Mouse (Mus musculus) yolk sac, embryonic 10.5 days (tissue): ENCODE data around the gene Milr1.

Source experiments
- DNase-seq: peaks from one replicate; pipeline ENCODE4 v3.0.0-alpha.2; 2017; ENCODE audit warnings: low spot score

The Milr1 gene

DNA sequence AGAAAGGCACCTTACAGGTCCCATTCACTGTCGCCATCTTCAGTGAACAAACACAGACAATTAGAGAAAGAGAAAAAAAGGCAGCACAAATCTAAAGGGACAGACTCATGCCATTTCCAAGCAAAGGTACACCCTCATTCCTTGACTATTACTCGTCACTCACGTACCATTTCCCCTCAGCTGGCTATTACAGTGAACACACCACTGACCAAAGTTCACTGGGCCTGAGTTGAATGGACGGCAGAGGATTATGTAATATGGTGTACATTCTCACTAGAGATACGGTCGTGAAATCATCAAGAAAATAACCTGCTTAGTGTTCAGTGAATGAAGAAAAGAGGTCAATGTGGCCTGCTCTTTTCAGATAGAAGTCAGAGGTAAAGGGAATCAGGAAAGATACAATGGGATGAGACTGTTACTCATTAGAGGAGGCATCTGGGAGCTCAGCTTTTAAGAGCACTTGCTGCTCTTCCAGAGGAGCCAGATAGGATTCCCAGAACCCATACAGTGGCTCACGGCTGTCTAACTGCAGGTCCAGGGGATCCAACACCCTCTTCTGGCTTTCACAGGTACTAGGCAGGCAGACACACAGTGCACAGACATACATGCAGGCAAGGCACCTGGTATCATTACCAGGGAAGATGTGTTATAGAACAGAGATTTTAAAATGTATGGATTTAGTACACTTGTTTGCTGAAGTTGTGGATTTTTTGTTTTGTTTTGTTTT lies 61.5 kb downstream of the Milr1 start:
- DNase-seq = no peak

DNA sequence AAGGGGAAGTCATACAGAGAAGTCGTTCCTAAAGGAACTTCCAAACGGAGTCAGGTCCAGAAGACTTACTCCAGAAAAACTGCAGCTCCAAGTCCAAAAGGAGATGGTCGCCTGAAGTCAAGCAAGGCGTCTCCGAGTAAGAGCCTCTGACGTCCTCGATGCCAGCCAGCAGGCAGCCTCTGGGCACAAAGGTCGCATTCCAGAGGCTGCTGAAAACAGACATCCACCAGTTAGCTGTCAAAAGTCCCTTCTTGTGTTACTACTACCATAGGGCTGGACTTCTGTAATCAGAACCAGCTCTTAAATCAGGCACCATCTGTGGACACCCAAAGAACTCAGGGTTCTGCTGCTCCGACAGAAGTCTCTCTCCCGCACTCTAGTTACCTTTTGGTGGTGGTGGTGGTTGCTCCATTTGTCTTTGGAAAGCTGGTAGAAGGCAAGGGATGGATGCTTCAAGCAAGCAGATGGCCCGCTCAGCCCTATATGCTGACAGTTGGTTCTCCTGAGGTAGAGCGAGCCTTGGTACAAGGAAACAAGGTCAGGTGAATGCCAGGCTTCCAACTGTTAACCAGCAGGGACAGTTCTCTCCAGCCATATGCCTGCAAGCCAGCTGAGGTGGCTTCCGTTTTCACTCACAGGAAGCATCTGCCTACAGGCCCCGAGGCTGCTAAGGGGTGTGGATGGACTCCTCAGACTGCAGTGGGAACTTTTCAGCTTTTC lies 63.7 kb downstream of the Milr1 start:
- no peak for DNase-seq

DNA sequence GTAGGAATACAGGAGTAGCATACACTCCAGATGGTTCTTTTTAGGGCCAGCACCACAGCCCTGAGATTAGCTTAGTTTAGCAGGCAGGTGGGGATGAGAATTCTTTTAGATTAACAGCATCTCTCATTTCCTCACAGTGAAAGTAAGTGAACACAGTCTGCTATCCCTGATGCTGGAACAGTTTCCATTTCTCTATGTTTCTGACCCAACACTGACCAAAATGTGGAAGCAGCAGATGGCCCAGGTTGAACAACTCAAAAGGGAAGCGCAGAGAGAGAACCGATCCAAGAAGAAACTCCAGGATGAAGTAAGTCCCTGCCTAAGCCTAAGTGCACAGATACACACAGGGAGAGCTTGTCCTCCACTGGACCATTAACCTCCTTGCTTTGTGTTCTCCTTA lies 64.3 kb downstream of the Milr1 start:
- DNase-seq = no peak

DNA sequence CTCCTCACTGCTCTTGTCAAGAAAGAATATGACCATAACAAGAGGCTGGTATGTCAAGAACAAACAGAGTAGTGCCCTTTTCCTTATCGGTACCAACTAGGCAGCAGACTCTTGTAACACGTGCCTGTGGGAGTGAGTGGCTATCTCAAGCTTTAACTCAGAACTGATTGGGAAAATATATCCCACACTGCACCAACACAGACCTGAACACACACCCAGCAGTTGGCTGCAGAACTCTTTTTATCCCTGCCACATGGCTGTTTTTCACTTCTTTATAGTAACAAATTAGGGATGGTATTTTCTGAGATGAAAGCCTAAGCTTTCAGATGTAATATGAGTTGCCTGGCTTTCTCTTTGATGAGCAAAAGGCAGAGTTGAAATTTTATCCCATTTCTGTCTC lies 64.7 kb downstream of the Milr1 start:
- DNase-seq = no peak

DNA sequence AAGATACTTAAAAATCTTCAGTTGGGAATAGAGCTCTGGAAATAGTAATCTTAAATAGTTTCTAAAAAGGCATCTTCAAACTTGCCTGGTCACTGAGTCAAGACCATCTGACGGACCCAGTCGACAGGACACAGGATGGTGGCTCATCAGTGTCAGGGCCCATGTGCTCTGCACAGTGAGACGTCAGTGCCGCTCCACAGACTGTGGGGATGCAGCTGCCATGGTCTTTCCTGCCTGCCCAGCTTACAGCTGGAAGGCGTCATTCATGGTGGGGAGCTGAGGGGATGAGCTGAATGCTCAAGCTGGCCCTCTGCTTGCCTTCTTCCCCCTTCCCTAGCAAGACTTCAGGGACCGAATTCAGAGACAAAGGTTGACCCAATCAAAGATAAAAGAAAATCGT lies 65.3 kb downstream of the Milr1 start:
- DNase-seq = no peak

DNA sequence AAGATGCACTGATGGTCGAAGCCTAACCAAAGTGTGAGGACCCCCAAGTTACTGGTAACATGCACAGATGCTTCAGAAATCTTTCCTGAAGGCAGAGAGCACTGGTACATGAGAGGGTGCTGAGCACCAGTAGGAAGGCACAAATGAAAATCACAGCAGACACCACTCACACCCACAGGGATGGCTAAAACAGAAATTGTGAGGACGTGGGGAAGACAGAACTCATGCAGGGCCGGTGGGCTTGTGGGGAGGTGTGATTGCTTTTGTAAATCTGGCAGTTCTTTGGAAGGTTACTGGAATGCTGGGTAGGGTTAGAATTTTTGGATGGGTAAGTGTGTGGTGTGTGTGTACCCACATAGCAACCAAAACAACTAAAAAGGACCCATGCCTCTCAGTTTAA lies 66.1 kb downstream of the Milr1 start:
- no peak for DNase-seq

DNA sequence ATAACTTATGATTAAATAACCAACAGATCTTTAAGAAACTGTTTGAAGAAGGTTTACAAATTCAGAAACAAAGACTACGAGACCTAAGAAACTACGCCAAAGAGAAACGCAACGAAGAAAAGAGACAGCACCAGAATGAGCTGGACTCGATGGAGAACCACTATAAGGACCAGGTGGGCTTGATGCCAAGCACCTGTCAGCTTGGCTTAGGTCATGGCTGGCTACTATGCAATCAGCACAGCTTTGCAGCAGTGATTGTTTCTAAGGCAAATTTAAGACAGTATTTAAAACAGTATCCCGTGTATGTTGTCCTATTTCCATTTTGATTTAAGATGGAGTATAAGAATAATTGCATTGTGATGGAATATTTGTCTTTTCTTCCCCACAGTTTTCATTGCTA lies 66.8 kb downstream of the Milr1 start:
- DNase-seq = no peak

DNA sequence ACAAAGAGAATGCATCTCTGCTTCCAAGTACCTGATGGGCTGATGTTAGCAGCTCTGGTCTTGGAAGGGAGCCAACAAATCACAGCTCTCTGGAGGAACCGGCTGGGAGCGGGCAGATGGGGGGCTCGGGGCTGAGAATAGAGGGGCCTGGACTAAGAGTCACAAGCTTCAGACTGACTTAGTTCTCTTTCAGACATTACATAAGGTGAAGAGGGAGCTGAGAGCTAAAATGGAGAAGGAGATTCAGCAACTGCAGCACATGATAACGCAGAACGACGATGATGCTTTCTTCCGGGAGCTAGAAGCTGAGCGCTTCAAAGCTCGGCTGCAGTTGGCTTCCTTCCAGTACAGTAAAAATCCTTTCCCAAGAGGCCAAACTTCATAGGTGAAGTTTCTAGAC lies 67.3 kb downstream of the Milr1 start:
- DNase-seq = no peak
